Mouse (Mus musculus) layer of hippocampus, postnatal 10 days (tissue): Measurements from ENCODE around the gene Harbi1. TPM values are rescaled to one million over a fixed set of nuclear protein-coding genes. Genes with fewer than 3 reads are reported as not detected.

Experiments
- DNase-seq, 2 experiments: peaks; one replicate each; pipeline ENCODE4 v3.0.0; 2021; ENCODE audit warnings: low spot score in 2 of 2
- long read RNA-seq: library from polyadenylated mRNA; stranded (forward); transcript quantifications from one replicate; pipeline ENCODE4 v2.0.0, GENCODE M21; 2023
- total RNA-seq, 2 experiments: library from RNA; stranded (reverse); gene quantifications; 2 replicates each; pipeline ENCODE4 v1.2.3; 2021

The Harbi1 gene
- total RNA-seq, result 1 to 10 TPM; 8.3 to 8.9 TPM
- long read RNA-seq, transcript Harbi1-201 (3 exons, 2,308 nt), result major isoform, 6 of 14 reads
- long read RNA-seq, partial matches to known transcripts, result 0 of 14 reads
- long read RNA-seq, other reads (novel, unspliced or antisense), result 8 of 14 reads

DNA sequence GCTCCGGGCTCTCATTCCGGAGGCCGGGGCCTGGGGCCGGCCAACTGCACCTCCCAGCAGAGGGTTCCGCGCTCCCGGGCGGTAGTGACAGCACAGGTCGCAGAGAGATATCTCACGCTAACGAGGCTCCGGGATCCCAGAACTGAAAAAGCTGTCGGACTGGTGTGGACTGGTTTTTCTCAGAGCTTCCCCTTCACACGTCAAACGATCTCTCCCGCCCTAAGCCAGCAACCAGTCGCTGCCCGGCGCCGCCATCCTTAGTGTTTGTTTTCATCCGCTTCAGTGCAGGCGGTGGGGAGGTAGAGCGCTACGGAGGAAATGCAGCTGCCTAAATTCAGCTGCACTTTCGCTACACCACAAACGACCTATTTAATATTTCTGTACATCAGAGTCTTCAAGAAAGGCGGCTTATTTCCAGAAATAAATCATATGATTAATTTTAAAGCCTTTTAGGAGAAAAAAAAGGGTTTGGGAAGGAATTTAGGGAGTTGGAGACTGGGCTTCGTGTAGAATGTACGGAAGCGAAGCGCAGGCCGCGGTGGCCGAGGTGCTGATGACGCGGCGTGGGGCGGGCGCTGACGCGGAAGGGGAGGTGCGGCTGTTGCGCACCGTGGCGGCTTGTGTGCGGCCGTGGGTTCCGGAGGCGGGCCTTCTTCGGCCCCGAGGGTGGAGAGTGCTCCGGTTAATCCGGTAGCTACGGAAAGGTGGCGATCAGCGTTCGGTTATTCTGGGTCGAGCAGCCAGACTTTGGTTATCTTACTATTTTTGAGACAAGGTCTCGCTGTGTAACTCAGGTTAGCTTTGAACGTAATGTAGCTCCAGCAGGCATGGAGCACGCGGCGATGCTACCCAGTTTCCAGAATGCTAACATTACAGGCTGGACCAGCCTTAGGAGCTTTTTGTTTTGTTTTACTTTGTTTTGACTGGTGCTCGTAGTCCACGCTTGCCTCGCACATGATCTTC lies at the start of gene Harbi1, which contains the start of gene Atg13:
Gene Harbi1, plus strand, starts transcription at position 581 of the 963 bp plus-strand sequence.
Gene Atg13, minus strand, starts transcription at position 305 of the 963 bp plus-strand sequence.
- DNase-seq, result peak; percentile 89 to 93

DNA sequence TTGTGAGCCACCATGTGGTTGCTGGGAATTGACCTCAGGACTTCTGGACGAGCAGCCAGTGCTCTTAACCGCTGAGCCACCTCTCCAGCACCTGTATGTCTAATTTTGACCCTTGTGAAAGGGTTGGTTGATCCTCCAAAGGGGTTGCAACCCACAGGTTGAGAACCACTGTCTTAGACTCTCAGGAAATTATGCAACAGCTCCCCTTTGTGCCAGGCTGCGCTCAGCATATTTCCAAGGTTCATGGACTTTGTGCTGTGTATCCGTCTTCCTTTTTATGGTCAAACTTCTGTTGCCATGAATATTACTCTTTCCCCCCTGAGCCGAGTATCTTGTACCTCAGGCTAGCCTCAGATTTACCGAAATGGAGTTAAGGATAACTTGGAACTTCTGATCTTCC lies 49.7 kb upstream of the Harbi1 start:
- no peak for DNase-seq

DNA sequence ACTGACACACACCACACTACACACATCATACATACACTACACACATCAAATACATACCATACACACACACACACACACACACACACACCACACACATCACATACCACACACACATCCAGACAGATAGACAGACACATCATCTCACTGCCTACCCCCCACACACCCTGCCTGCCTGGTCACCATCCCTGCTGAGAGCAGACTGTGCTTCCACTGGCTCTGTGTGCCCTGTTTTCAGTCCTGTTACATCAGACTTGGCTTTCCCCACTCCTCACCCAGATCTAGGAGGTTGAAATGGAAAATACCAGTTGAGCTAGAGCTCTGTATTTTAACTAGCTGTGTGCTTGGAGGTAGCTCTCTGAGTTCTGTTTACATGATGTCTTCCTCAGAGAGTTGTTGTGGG lies 45.9 kb upstream of the Harbi1 start:
- no peak for DNase-seq

DNA sequence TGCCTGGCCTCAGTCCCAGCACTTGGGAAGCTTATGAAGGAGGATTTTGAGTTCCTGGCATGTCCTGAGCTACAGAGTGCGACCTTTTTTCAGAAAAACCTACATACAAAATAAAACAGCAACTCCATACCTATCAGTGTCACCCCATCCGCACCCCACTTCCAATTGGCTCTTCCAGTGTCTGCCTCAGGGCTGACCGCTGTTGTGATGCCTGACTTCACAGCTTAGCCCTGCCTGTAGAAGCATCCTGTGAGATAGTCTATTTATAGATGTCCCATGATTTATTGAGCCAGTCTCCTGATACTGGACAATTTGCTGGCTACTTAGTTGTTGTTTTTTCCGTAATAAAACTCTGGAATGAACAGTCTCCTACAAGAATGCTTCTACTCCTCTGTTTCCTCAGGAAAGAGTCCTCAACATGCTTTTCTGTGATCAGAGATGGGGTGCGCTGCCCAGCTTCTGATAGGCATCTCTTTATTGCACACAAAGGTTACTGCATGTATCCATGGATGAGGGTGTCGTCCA lies 44.2 kb upstream of the Harbi1 start:
- no peak for DNase-seq

DNA sequence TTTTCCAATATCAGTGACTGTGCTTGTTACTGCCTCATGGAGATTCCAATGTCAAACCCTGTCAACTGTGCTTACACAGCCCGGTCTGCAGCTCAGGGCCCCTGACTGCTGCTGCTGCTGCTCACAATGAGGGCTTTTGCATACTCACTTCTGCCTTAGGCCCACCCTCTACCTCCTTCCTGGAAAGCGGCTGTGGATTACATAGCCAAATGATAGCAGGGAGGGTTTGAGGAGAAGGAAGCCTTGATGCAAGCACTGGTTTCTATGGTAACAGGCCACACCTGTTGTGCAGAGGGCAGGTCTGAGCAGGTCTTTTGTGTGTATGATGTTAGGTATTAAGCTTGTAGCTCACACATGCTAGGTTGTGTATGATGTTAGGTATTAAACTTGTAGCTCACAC lies 42.9 kb upstream of the Harbi1 start:
- DNase-seq, result no peak

DNA sequence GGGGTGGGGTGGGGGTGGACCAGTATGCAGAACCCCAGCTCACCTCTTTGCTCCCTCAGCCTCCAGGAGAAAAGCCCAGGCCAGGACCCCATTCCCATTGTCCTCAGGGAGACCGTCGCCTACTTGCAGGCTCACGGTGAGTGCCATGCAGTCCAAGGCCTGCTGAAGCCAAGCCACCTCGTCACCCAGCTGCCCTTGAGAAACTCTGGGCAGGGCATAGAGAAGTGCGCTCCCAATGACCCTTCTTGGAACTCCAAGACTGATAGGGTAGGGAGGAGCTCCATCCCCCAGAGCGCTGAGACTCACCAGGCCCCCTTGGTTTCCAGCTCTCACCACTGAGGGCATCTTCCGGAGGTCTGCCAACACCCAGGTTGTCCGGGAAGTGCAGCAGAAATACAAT lies 41.3 kb upstream of the Harbi1 start:
- DNase-seq, result no peak

DNA sequence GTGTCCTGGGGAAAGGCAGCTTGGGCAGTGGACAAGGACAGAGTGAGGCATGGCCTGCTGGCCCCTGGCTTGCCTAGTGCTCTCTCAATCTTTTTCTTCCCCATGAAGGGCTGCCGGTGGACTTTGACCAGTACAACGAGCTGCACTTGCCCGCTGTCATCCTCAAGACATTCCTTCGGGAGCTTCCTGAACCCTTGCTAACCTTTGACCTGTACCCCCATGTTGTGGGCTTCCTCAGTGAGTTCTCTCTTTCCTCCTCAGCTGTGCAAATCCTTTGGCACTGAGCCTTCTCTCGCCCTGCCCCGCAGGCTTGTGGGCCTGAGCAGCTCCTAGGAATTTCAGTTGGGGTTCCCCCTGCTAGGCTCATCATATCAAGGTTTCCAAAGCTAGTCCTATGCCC lies 40.6 kb upstream of the Harbi1 start:
- no peak for DNase-seq

DNA sequence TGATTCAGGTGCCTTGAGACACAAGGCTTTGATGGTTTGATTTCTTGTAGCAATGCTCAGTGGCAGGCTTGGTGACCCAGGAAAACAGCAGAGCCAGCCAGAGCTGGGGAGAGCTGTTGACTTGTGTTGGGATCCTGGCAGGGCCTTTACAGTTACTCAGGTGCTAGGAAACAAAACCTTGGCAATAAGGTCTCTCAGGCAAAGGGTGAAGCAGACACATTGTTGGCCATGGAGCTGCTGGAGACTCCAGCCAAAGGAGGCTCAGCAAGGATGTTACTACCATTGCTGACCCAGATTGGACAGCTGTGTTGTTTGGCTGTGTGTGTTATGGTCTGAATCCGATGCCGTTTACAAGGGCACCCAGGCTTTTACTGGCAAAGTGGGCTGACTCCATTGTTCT lies 37.1 kb upstream of the Harbi1 start:
- DNase-seq, result no peak

DNA sequence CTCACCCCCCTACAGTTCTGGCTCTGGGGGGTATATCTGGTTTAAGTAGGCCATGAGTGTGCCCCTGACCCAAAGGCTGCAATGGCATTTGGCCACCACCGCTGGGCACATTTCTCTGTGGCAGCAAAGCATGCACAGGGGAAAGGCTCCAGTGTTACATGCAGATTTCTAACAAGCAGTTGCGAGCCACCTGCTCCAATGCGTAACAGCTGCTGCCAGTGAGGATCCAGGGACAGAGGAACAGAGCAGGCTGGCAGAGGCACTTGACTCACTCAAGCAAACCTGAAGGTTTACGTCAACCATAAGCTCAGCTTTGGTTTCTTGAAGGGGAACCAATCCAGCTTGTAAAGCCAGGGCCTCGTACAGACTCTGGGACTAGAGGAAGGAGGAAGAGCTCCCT lies 35.8 kb upstream of the Harbi1 start:
- peak; percentile 42 to 50 for DNase-seq

DNA sequence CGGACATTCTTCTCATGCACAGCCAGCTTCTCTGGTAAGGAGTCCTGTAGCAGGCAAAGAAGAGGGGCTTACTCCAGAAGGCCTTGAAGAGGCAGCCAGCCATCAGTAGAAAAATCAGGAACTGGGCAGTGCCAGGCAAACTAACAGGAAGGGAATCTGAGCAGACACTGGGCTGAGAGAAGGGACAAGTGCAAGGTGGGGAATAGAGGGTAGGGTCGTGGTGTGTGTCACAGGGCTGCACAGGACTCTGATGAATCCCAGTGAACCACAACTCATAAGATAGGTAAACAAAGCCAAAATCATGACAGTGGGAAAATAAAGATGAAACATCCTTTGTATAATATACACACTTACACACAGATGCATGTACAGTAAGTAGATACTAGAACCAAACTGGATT lies 34.2 kb upstream of the Harbi1 start:
- no peak for DNase-seq

DNA sequence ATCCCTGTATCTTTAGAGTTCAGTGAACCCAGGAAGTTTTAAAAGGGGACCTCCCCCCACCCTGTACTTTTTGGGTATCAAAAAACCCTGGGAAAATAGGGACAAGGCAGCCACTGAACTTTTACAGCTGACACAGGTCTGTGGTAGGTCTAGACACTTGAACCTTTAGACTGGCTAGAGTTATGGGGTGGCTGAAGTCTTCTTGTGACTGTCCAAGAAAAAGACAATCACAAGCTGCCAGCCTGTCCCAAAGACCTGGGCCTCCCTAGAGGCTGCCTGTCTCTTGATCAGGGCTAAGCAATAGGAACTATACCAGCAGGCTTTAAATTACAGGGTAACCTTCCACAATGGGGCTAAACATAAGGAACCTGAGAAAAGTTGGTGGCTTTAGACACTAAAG lies 33.7 kb upstream of the Harbi1 start:
- DNase-seq, result no peak

DNA sequence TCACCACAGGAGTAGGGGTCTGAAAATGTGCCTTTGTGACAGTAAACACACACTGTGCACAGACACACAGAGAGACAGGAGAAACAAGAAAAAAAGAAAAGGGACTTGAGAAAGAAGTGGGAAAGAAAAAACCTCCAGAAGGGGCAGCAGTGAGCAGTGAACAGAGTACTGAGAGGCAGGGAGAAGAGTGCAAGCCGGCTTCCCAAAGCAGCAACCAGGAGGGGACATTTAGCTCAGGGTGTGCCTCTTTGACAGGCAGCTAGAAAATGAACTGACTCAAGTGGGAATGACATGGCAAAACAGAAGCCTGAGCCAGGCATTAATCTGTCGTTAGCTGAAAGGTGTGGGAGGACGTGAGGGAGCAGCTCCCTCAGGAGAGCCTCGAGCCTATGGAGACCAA lies 27.8 kb upstream of the Harbi1 start:
- peak; percentile 65 to 68 for DNase-seq

DNA sequence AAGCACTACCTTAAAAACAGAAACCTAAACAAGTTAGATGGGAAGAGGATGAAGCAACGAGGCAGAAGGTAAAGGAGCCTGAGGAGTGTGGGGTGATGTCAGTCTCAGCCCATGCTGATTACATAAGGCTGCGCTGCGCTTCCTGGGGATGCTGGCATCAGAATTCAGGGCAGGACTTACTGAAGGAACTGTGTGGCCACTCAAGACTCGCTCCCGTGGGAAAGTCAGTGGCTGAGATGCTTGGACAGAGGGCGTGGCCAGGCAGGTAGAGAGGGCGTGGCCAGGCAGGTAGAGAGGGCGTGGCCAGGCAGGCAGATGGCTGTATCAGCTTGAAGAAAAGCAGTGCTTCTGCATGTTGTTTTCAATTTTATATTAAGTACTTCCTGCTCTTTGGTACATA lies 26.7 kb upstream of the Harbi1 start:
- no peak for DNase-seq

DNA sequence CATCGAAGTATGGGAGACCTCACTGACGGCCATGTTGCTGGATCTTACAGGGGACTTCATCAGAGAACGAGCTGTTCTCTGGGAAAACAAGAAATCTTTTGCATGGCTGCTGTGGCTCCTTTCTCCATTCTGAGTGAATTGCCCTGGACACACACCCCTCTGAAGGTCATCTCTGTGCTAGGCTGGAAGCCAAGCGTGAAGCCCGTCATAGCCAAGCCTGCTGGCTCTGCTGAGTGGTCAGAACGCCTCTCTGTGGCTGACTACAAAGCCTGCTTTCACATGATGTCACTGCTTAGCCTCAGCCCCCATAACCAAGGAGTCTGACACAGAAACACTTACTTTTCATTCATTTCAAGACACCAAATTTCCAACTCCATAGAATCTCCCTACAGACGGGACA lies 21.2 kb upstream of the Harbi1 start:
- DNase-seq, result peak; percentile 44 to 46

DNA sequence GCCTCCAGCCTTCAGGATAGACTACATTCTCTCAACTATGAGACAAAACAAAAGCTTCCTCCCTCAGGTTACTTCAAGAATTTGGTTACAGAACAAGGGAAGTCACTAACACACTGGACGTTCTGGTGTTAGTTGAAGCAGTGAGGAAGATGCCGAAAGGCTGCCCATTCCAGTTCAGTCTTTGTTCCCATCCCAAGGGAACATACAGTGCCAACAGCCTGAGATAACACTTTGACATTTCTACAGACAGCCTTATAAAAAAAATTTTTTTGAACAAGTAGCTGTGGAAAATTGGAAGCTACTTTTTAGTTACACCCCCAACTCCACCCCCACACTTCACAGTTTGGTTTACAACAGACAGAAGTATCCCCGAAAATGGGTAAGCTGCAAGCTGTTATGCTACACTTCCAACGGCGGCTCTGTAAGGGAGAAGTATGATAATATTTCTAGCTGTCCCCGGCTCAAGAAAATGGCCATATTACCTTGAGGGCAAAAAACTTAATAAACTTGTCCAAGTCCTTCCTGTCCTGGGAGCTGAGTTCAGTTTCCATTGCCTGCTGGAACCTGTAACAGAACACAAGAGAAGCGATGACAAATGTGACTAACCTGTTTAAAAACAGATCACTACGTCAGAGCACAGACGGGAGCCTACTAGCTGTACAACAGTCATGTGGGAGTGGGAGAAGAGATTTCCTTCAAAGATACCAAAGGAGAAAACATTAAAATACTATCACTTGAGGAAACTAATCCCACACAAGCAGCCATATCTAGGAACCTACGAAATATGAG lies 15.0 kb upstream of the Harbi1 start:
- DNase-seq, result no peak

DNA sequence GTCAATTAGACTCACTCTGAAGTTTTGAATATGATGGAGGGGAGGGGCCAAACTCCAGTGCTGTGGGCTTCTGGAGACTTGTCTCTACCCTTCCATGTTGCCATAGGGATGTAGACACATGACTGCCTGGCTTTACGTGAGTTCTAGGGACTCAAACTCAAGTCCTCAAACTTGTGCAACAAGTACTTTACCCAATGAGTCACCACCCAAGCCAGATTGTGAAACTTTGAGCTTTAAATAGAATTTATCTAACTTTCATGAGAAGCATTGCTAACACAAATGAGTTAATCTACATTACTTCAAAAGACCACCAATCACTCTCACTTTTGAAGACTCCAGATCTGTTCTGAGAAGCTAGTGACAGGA lies 14.4 kb upstream of the Harbi1 start:
- no peak for DNase-seq

DNA sequence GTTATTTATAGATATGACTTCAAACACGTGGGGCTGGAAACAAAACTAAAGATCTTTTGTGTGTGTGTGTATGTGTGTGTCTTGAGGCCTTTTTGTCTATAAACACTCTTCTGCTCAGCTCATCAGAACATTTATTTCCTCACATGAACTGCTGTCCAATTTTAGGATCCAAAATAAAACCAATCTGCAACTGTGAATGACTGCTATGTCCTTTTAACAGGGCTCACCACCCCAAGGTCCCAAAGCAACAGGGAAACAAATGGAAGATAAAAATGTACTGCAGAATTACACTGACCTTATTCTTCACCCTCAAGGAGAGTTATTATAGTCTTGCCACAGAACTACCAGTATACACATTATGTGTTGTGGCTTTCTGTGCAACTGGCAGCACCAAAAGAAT lies 11.4 kb upstream of the Harbi1 start:
- DNase-seq, result no peak

DNA sequence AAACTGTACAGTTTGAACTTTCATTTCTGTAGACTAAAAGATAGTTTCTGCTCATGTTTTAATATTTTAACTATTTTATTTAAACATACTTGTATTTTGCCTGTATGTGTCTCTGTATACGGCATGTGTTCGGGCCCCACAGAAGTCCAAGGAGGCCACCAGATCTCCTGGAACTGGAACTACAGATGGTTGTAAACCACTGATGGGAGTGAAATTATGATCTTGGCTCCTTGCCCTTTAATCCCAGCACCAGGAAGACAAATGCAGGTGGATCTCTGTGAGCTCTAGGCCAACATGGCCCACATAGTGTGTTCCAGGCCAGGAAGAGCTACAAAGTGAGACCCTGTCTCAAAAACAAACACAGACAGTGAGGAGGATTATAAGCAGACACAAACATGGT lies 9.3 kb upstream of the Harbi1 start:
- DNase-seq, result no peak

DNA sequence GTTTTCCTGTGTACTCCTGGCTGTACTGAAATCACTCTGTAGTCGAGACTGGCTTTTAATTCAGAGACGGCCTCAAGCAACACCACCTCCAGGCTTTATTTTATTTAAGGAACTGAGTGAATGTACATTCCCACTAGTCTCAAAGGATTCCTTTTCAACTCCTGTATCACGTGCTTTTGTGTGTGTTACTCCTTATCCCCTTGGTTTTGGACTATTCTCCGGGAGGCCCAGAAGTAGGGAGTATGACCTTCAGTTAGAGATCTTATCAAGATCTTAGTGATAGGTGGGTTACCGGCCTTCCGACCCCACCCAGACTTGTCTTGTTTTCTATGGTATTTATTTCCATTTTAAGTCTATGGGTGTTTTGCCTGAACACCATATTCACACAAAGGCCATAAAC lies 4.9 kb upstream of the Harbi1 start:
- DNase-seq, result no peak

DNA sequence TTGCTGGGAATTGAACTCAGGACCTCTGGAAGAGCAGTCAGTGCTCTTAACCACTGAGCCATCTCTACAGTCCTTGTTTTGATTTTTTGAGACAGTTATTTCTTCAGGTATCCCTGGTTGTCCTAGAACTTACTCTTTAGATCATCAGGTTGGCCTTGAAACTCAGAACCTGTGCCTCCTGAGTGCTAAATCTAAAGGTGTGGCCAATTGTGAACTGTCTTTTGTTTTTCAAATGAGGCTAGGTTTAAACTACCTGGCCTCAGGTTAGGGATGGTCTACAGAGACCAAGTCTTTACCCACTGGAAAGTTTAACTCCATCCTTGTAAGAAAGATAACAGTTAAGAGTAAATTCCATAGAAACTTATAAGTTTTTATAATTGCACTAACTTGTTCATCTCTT lies 4.2 kb upstream of the Harbi1 start:
- no peak for DNase-seq

DNA sequence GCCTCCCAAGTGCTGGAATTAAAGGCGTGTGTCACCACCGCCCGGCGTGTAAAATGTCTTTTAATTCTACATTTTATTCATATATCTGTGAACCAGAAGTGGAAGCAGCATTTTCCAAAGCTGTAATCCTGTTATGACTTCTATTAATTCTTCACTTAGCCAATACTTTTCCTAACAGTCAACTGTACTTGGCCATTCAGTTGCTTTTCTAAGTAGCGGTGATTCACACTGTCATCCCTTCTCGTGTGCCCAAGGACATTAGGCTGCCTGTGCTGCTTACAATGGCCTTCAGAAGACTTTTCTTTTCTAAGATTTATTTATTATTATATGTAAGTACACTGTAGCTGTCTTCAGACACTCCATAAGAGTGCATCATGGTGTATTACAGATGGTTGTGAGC lies 2.3 kb upstream of the Harbi1 start:
- DNase-seq, result no peak
